Mouse (Mus musculus) retina, postnatal 1 day (tissue): ENCODE results near the gene Tmem30a.

Source experiments
- DNase-seq: peaks from one replicate; pipeline ENCODE4 v3.0.0-alpha.2; 2012

Tmem30a gene

GRCm38 (mm10) chr9:79792841-79793835 is at the start of gene Tmem30a:
Tmem30a (minus strand) TSS chr9:79793507.
- DNase-seq: peak; percentile 99

- no peak for DNase-seq
Observed at GRCm38 (mm10) chr9:79842615-79843014, 49.3 kb upstream of the Tmem30a start.

GRCm38 (mm10) chr9:79842028-79842427 is 48.7 kb upstream of the Tmem30a start:
- DNase-seq: no peak

GRCm38 (mm10) chr9:79831294-79831693 is 38.0 kb upstream of the Tmem30a start:
- DNase-seq: no peak

GRCm38 (mm10) chr9:79830874-79831273 is 37.6 kb upstream of the Tmem30a start:
- peak; percentile 62 for DNase-seq

GRCm38 (mm10) chr9:79829842-79830800 is 36.8 kb upstream of the Tmem30a start:
- peak; percentile 38 for DNase-seq

- peak; percentile 33 for DNase-seq
Observed at GRCm38 (mm10) chr9:79827072-79827471, 33.8 kb upstream of the Tmem30a start.

GRCm38 (mm10) chr9:79825526-79825925 is 32.2 kb upstream of the Tmem30a start:
- DNase-seq: peak; percentile 73

- DNase-seq: no peak
Observed at GRCm38 (mm10) chr9:79823856-79824255, 30.5 kb upstream of the Tmem30a start.

GRCm38 (mm10) chr9:79823438-79823837 is 30.1 kb upstream of the Tmem30a start:
- DNase-seq: peak; percentile 88

- no peak for DNase-seq
Observed at GRCm38 (mm10) chr9:79816464-79816863, 23.2 kb upstream of the Tmem30a start.

GRCm38 (mm10) chr9:79816013-79816412 is 22.7 kb upstream of the Tmem30a start:
- DNase-seq: no peak

- no peak for DNase-seq
Observed at GRCm38 (mm10) chr9:79814592-79814991, 21.3 kb upstream of the Tmem30a start.

- DNase-seq: no peak
Observed at GRCm38 (mm10) chr9:79810969-79811902, 17.9 kb upstream of the Tmem30a start.

- DNase-seq: no peak
Observed at GRCm38 (mm10) chr9:79810534-79810933, 17.2 kb upstream of the Tmem30a start.

GRCm38 (mm10) chr9:79809411-79809810 is 16.1 kb upstream of the Tmem30a start:
- DNase-seq: no peak

GRCm38 (mm10) chr9:79807178-79807577 is 13.9 kb upstream of the Tmem30a start:
- DNase-seq: no peak

- DNase-seq: peak; percentile 68
Observed at GRCm38 (mm10) chr9:79806317-79807075, 13.2 kb upstream of the Tmem30a start.

- DNase-seq: no peak
Observed at GRCm38 (mm10) chr9:79805426-79805825, 12.1 kb upstream of the Tmem30a start.

- no peak for DNase-seq
Observed at GRCm38 (mm10) chr9:79796461-79797135, 3.3 kb upstream of the Tmem30a start.

- no peak for DNase-seq
Observed at GRCm38 (mm10) chr9:79795076-79795475, 1.8 kb upstream of the Tmem30a start.
